In the genomic region with DNA sequence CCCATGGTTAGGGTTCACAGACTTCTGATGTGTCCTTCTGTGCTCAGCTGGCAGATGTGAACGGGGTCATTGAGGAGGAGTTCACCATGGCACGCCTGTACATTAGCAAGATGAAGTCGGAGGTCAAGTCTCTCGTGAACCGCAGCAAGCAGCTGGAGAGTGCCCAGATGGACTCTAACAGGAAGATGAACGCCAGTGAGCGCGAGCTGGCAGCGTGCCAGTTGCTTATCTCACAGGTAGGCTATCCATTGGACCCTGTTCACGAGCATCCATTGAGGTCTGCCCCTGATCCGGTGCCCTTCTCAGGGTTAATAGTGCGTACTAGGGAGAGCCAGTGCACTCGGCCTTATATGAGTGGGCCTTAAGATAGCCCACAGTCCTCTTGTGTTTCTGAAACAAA, we compare ENCODE assay signal across 21 mouse cellular contexts. TPM values are rescaled to one million over a fixed set of nuclear protein-coding genes. Genes with fewer than 3 reads are reported as not detected.
"Had no signal": no experiment of that assay in that cellular context is flagged by ENCODE, and none has a peak within 500 bp of the region (broad histone marks: within the 10 kb centered on the region; RNA-seq: fewer than 3 reads in every experiment).

No protein-coding gene starts in this region.

- H3K27me3 ChIP-seq: heart, embryonic 13.5 days; heart, embryonic 15.5 days; hindbrain, embryonic 13.5 days; hindbrain, embryonic 15.5 days; limb, embryonic 13.5 days; limb, embryonic 15.5 days; liver, embryonic 12.5 days had no signal

- H3K36me3 ChIP-seq: heart, embryonic 13.5 days; heart, embryonic 15.5 days; limb, embryonic 15.5 days; liver, embryonic 12.5 days had no signal

- H3K27ac ChIP-seq: heart, adult 2 months; heart, embryonic 13.5 days; heart, embryonic 15.5 days; hindbrain, embryonic 13.5 days; hindbrain, embryonic 15.5 days; hindbrain, postnatal 0 days; limb, embryonic 13.5 days; limb, embryonic 15.5 days; liver, embryonic 12.5 days; liver, embryonic 14.5 days had no signal

- DNase-seq: gastrocnemius, postnatal 14 days; gastrocnemius, postnatal 36 days; heart, adult 11 months; heart, adult 2 months; heart, postnatal 14 days; heart, postnatal 36 days; kidney, adult 18-20 months; layer of hippocampus, adult 9-11 months; layer of hippocampus, postnatal 36 days; left cerebral cortex, postnatal 4 days had no signal

- H3K9ac ChIP-seq: heart, embryonic 13.5 days; heart, embryonic 15.5 days; hindbrain, embryonic 13.5 days; hindbrain, embryonic 15.5 days; limb, embryonic 13.5 days; limb, embryonic 15.5 days; liver, embryonic 12.5 days; liver, embryonic 14.5 days had no signal

- ATAC-seq: hindbrain, postnatal 0 days; liver, embryonic 12.5 days had no signal

- H3K9me3 ChIP-seq: heart, embryonic 13.5 days; heart, embryonic 15.5 days; hindbrain, embryonic 13.5 days; hindbrain, embryonic 15.5 days; limb, embryonic 13.5 days; limb, embryonic 15.5 days; liver, embryonic 12.5 days had no signal

- H3K4me2 ChIP-seq: heart, embryonic 11.5 days; heart, embryonic 13.5 days; heart, embryonic 15.5 days; hindbrain, embryonic 13.5 days; hindbrain, embryonic 15.5 days; limb, embryonic 13.5 days; limb, embryonic 15.5 days; liver, embryonic 12.5 days had no signal

- H3K4me3 ChIP-seq: heart, adult 2 months; heart, embryonic 13.5 days; heart, embryonic 15.5 days; hindbrain, embryonic 13.5 days; hindbrain, embryonic 15.5 days; limb, embryonic 13.5 days; limb, embryonic 15.5 days; liver, embryonic 12.5 days had no signal

RNA-seq across cellular contexts. Expression of gene Lypd6b, which starts 52.1 kb away (rescaled TPM):
- polyA plus RNA-seq: liver, adult 2 months had no signal
